8 mouse cellular contexts compared by ENCODE assay signal in genomic region chr19:25383386-25384146, GRCm38 (mm10).
DNase-seq lines count a peak whose midpoint lies in the region; ATAC-seq and TF ChIP-seq lines count a peak whose summit lies in the region.

No protein-coding gene starts in this region.

- H3K36me3 ChIP-seq in embryonic facial prominence, embryonic 12.5 days, result no peaks in the 10 kb centered on the region
- H3K36me3 ChIP-seq in kidney, postnatal 0 days (ENCODE audit: insufficient read depth, low read length), result 0 out of 2 replicates have a peak, but pooled peaks cover 5% of the 10 kb centered on the region
- H3K36me3 ChIP-seq in midbrain, embryonic 16.5 days (ENCODE audit: control insufficient read depth, insufficient read depth, low read length), result no peaks in the 10 kb centered on the region

- peak; percentile 79 for ATAC-seq in embryonic facial prominence, embryonic 12.5 days (ENCODE audit: insufficient number of reproducible peaks, insufficient read depth, low FRiP score, low TSS enrichment)
- ATAC-seq in kidney, postnatal 0 days (replicated peaks; ENCODE audit: low FRiP score, low read depth), result no peak; the same call in 1 of the 2 replicates
- peak; percentile 17; the same call in 1 of the 2 replicates for ATAC-seq in midbrain, embryonic 16.5 days

- H3K27ac ChIP-seq in embryonic facial prominence, embryonic 12.5 days, result peak overlapping the region; percentile 65
- peak overlapping the region; percentile 19; the same call in 1 of the 2 replicates for H3K27ac ChIP-seq in kidney, postnatal 0 days
- H3K27ac ChIP-seq in midbrain, embryonic 16.5 days (ENCODE audit: low read length), result no peak overlapping the region

- TF ChIP-seq CTCF in kidney, postnatal 0 days (IDR thresholded peaks at IDR 0.05; ENCODE audit: low read depth), result no peak

- no peaks in the 10 kb centered on the region for H3K9me3 ChIP-seq in embryonic facial prominence, embryonic 12.5 days
- no peaks in the 10 kb centered on the region for H3K9me3 ChIP-seq in kidney, postnatal 0 days (replicated peaks; ENCODE audit: low read length)
- H3K9me3 ChIP-seq in midbrain, embryonic 16.5 days (replicated peaks; ENCODE audit: control insufficient read depth, low read length, poor library complexity, severe bottlenecking), result no peaks in the 10 kb centered on the region

- peak overlapping the region; percentile 32 for H3K4me2 ChIP-seq in embryonic facial prominence, embryonic 12.5 days (replicated peaks)
- H3K4me2 ChIP-seq in kidney, postnatal 0 days (ENCODE audit: low read length), result peak overlapping the region; percentile 15; the same call in 1 of the 2 replicates
- no peak overlapping the region for H3K4me2 ChIP-seq in midbrain, embryonic 16.5 days (ENCODE audit: low read length)

- 12% methylated on average over 12 of the region's 12 CpGs for WGBS in embryonic facial prominence, embryonic 12.5 days
- WGBS in kidney, postnatal 0 days, result 16% methylated on average over 12 of the region's 12 CpGs
- 10% methylated on average over 12 of the region's 12 CpGs for WGBS in midbrain, embryonic 16.5 days

- H3K4me3 ChIP-seq in embryonic facial prominence, embryonic 12.5 days, result peak overlapping the region; percentile 15; the same call in 1 of the 2 replicates
- H3K4me3 ChIP-seq in kidney, postnatal 0 days (replicated peaks; ENCODE audit: low read depth, low read length), result no peak overlapping the region
- H3K4me3 ChIP-seq in midbrain, embryonic 16.5 days (ENCODE audit: low read depth, low read length), result no peak overlapping the region

- DNase-seq in heart, adult 11 months, result peak; percentile 91
- DNase-seq in heart, adult 9 months (ENCODE audit: low spot score in 2 of 2), result no peak
- peak; percentile 79 for DNase-seq in kidney, postnatal 0 days (ENCODE audit: low spot score)
- DNase-seq in right cerebral cortex, adult 2 months (ENCODE audit: low spot score in 2 of 2), result no peak
- no peak for DNase-seq in frontal cortex, postnatal 25 days (ENCODE audit: low spot score in 2 of 2)
- DNase-seq in testis, postnatal 10 days (ENCODE audit: low spot score), result no peak

- H3K9ac ChIP-seq in embryonic facial prominence, embryonic 12.5 days, result no peak overlapping the region
- H3K9ac ChIP-seq in kidney, postnatal 0 days (ENCODE audit: low read depth, low read length), result no peak overlapping the region
- H3K9ac ChIP-seq in midbrain, embryonic 16.5 days (ENCODE audit: low read depth, low read length), result no peak overlapping the region

- 0 out of 2 replicates have a peak, but pooled peaks cover 2% of the 10 kb centered on the region for H3K27me3 ChIP-seq in embryonic facial prominence, embryonic 12.5 days
- H3K27me3 ChIP-seq in kidney, postnatal 0 days (ENCODE audit: insufficient read depth, low read length), result no peaks in the 10 kb centered on the region
- H3K27me3 ChIP-seq in midbrain, embryonic 16.5 days (ENCODE audit: control insufficient read depth, insufficient read depth, low read depth, low read length), result no peaks in the 10 kb centered on the region; the same call in 1 of the 2 replicates

- H3K4me1 ChIP-seq in embryonic facial prominence, embryonic 12.5 days, result peaks cover 21% of the 10 kb centered on the region
- peaks cover 7% of the 10 kb centered on the region; the same call in 1 of the 2 replicates for H3K4me1 ChIP-seq in kidney, postnatal 0 days (replicated peaks; ENCODE audit: insufficient read depth, low read length)
- peaks cover 10% of the 10 kb centered on the region for H3K4me1 ChIP-seq in midbrain, embryonic 16.5 days (ENCODE audit: control insufficient read depth, insufficient read depth, low read length)

Comparison
In these comparisons a context has a peak if more than half of its experiments do, and no peak if none do; other contexts are left out.
1. DNase-seq: peak in heart, adult 11 months (single experiment) and kidney, postnatal 0 days (single experiment); none in heart, adult 9 months (0 of 2), right cerebral cortex, adult 2 months (0 of 2), frontal cortex, postnatal 25 days (0 of 2) and testis, postnatal 10 days (single experiment).